Mouse (Mus musculus) erythroblast, embryonic 14.5 days (primary cell): Measurements from ENCODE around the gene Aldh1l2. TPM values are rescaled to one million over a fixed set of nuclear protein-coding genes. Genes with fewer than 3 reads are reported as not detected.
"Not testable (repeated sequence)": the region's sequence is repeated elsewhere in the genome, so short reads cannot be mapped to it uniquely, and the experiment has no call there.

Experiments
- H3K27me3 ChIP-seq: 2 replicates; pipeline ENCODE4 v1.6.1; 2012; ENCODE audit warnings: inconsistent platforms; ENCODE audit not compliant: control insufficient read depth
- H3K36me3 ChIP-seq: 2 replicates; pipeline ENCODE4 v1.6.1; 2012; ENCODE audit warnings: mild to moderate bottlenecking, inconsistent platforms; ENCODE audit not compliant: control insufficient read depth
- H3K4me1 ChIP-seq: 2 replicates; pipeline ENCODE4 v1.6.1; 2012; ENCODE audit warnings: inconsistent platforms; ENCODE audit not compliant: control insufficient read depth
- H3K4me3 ChIP-seq: replicated peaks from 2 replicates; pipeline ENCODE3; 2012; ENCODE audit warnings: moderate library complexity, mild to moderate bottlenecking, inconsistent platforms
- H3K9me3 ChIP-seq: 2 replicates; pipeline ENCODE4 v1.6.1; 2012; ENCODE audit warnings: low read length, inconsistent platforms, mixed read lengths; ENCODE audit not compliant: control insufficient read depth
- GATA1 ChIP-seq: IDR thresholded peaks from 2 replicates; pipeline ENCODE4 v1.6.1; 2012; ENCODE audit warnings: low read length, inconsistent platforms, mixed read lengths
- TAL1 ChIP-seq: IDR thresholded peaks from 3 replicates; pipeline ENCODE4 v1.6.1; 2012; ENCODE audit warnings: low read length, inconsistent platforms, mixed read lengths
- polyA plus RNA-seq: library from polyadenylated mRNA; stranded (reverse); fragments of >175 nt; gene quantifications from 2 replicates; pipeline ENCODE4 v1.2.3, GENCODE M21; 2012

The Aldh1l2 gene
- polyA plus RNA-seq, 1 experiment: not detected

- Histone ChIP-seq H3K9me3 (peaks cover 2% of the 10 kb centered on the region; the same call in 1 of the 2 replicates), H3K27me3 (peaks cover 20% of the 10 kb centered on the region), H3K4me3 (no peak overlapping the region), H3K36me3 (no peaks in the 10 kb centered on the region), H3K4me1 (peaks cover 9% of the 10 kb centered on the region)
- TF ChIP-seq TAL1 (no peak), GATA1 (no peak)
Observed at GRCm38 (mm10) chr10:83539311-83539980, 5.5 kb upstream of the Aldh1l2 start.

- Histone ChIP-seq H3K4me3 (no peak overlapping the region), H3K36me3 (no peaks in the 10 kb centered on the region), H3K27me3 (peaks cover 45% of the 10 kb centered on the region), H3K4me1 (peaks cover 6% of the 10 kb centered on the region; the same call in 1 of the 2 replicates), H3K9me3 (peaks cover 2% of the 10 kb centered on the region; the same call in 1 of the 2 replicates)
- TF ChIP-seq TAL1: no peak
Observed at GRCm38 (mm10) chr10:83536436-83536835, 2.5 kb upstream of the Aldh1l2 start.

- peak overlapping the region; percentile 32 for H3K4me3 ChIP-seq
Observed at GRCm38 (mm10) chr10:83533258-83533909, 556 bp downstream of the Aldh1l2 start.

DNA sequence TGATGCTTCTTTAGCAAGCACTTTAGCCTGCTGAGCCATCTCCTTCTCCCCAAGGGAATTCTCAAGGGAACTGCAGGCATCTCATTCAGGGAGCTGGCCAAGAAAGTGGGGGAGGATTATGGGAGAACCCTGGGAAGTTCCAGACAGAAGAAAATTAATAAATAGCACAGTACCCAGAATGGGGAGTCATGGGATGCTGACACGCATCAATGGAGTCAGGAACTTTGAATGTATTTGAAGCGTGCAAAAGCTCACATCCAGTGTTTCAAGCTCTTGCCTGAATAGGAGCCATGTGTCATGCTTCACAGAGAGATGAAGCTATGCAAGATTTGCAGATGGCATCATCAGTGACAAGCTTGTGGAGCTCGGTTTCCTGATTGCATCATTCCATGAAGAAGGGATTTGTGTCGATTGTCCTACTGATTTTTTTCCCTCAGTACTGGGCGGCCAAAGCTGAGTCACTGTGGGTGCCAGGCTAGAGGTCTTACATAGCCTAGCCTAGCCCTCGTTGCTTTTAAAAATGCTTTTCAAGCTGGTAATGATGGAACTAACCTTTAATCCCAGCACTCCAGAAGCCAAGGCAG is 3.5 kb downstream of the Aldh1l2 start:
- H3K27me3 ChIP-seq: peaks cover 36% of the 10 kb centered on the region
- no peak overlapping the region for H3K4me3 ChIP-seq
- H3K36me3 ChIP-seq: no peaks in the 10 kb centered on the region
- peaks cover 6% of the 10 kb centered on the region; the same call in 1 of the 2 replicates for H3K4me1 ChIP-seq
- no peaks in the 10 kb centered on the region; the same call in 1 of the 2 replicates for H3K9me3 ChIP-seq
- TF ChIP-seq TAL1 (no peak), GATA1 (no peak)

More at GRCm38 (mm10) chr10:83533258-83533909, 556 bp downstream of the Aldh1l2 start:
- Histone ChIP-seq H3K4me1 (peaks cover 6% of the 10 kb centered on the region; the same call in 1 of the 2 replicates), H3K9me3 (no peaks in the 10 kb centered on the region; the same call in 1 of the 2 replicates), H3K27me3 (peaks cover 43% of the 10 kb centered on the region), H3K36me3 (no peaks in the 10 kb centered on the region)
- TF ChIP-seq TAL1 (no peak), GATA1 (no peak)

DNA sequence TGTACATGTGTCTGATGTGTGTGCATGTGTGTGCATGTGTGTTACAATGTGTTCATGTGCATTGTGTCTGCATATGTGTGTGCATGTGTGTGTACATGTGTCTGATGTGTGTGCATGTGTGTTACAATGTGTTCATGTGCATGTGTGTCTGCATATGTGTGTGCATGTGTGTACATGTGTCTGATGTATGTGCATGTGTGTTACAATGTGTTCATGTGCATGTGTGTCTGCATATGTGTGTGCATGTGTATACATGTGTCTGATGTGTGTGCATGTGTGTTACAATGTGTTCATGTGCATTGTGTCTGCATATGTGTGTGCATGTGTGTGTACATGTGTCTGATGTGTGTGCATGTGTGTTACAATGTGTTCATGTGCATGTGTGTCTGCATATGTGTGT is 9.7 kb downstream of the Aldh1l2 start:
- H3K4me3 ChIP-seq, H3K9me3 ChIP-seq, H3K27me3 ChIP-seq, H3K4me1 ChIP-seq, H3K36me3 ChIP-seq: not testable (repeated sequence)

DNA sequence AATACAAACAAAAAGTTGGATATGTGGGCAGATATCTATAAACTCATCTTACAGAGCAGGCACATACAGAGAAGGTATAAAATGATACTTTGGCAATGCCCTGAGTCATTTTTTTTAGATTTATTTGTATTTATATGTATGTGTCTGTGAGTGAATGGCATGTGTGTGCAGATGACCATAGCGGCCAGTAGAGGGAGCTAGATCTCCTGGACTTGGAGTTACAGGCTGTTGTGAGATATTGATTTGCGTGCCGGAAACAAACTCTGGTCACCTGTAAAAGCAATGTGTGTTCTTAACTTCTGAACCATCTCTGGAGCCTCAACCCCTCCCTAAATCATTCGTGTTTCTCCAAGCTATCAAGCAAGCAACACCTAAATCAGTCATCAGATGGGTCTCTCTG is 12.9 kb downstream of the Aldh1l2 start:
- Histone ChIP-seq H3K27me3 (no peaks in the 10 kb centered on the region), H3K4me1 (no peaks in the 10 kb centered on the region), H3K9me3 (no peaks in the 10 kb centered on the region), H3K4me3 (no peak overlapping the region), H3K36me3 (no peaks in the 10 kb centered on the region)
- TF ChIP-seq GATA1 (no peak), TAL1 (no peak)

DNA sequence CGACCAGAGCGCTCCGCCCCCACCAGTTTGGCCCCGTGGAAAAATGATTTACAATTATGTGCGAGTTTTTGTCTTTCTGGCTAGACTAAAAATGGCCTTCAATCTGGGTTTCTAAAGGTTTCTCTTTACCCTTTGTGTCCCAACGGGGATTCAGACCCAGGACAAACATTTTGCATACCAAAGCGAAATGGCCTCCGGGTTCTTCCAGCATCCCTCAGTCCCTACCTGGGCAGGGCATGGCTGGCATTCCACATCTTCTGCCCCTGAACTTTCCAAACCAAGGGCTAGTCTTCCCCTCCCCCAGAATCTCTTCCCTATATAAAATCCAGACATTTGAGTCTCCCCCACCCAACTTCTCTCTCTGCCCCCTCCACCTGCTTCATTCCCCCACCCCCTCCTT is 20.2 kb downstream of the Aldh1l2 start:
- Histone ChIP-seq H3K36me3 (no peaks in the 10 kb centered on the region), H3K4me1 (no peaks in the 10 kb centered on the region)
- TF ChIP-seq GATA1 (no peak), TAL1 (no peak)

GRCm38 (mm10) chr10:83511304-83511703 is 22.6 kb downstream of the Aldh1l2 start:
- Histone ChIP-seq H3K36me3 (no peaks in the 10 kb centered on the region), H3K4me3 (no peak overlapping the region), H3K9me3 (no peaks in the 10 kb centered on the region), H3K4me1 (no peaks in the 10 kb centered on the region), H3K27me3 (no peaks in the 10 kb centered on the region)
- TF ChIP-seq TAL1: no peak
- TF ChIP-seq GATA1: no peak

More for the DNA sequence above, 20.2 kb downstream of the Aldh1l2 start:
- no peaks in the 10 kb centered on the region for H3K9me3 ChIP-seq
- no peak overlapping the region for H3K4me3 ChIP-seq
- no peaks in the 10 kb centered on the region for H3K27me3 ChIP-seq

- Histone ChIP-seq H3K4me1 (no peaks in the 10 kb centered on the region), H3K4me3 (no peak overlapping the region), H3K27me3 (no peaks in the 10 kb centered on the region), H3K36me3 (no peaks in the 10 kb centered on the region), H3K9me3 (no peaks in the 10 kb centered on the region)
- TF ChIP-seq GATA1 (no peak), TAL1 (no peak)
Observed at GRCm38 (mm10) chr10:83508962-83509660, 24.8 kb downstream of the Aldh1l2 start.
